Mouse (Mus musculus): ENCODE data around the gene Gm20388. TPM values are rescaled to one million over a fixed set of nuclear protein-coding genes. Genes with fewer than 3 reads are reported as not detected.

Gm20388 gene
- polyA plus RNA-seq, 2 experiments, result 8.5 TPM; not detected in 1

GRCm38 (mm10) chr8:123645229-123645628, 3734.6 kb downstream of the Gm20388 start:
- H3K36me3 ChIP-seq (replicated peaks; ENCODE audit: control insufficient read depth, insufficient read depth, low read depth), result no peaks in the 10 kb centered on the region
- H3K9ac ChIP-seq (replicated peaks), result no peak overlapping the region
- ATAC-seq (ENCODE audit: insufficient read depth) (no peak), DNase-seq (ENCODE audit: low read depth in 3 of 3, low spot score in 3 of 3) (no peak)
- H3K27ac ChIP-seq, result no peak overlapping the region
- H3K9me3 ChIP-seq (ENCODE audit: control insufficient read depth, low read length), result no peaks in the 10 kb centered on the region
- H3K4me3 ChIP-seq (ENCODE audit: insufficient read depth in 1 of 2, low read depth in 2 of 2, low read length in 2 of 2), result no peak overlapping the region
- WGBS (ENCODE audit: insufficient replicate concordance), result 64% methylated on average over 9 of the region's 9 CpGs
- no peak overlapping the region for H3K4me2 ChIP-seq (ENCODE audit: low read depth)
- TF ChIP-seq CTCF (IDR thresholded peaks at IDR 0.05; ENCODE audit: low read depth) (no peak), EP300 (IDR thresholded peaks at IDR 0.05; ENCODE audit: low read depth) (no peak)
- H3K27me3 ChIP-seq (ENCODE audit: control insufficient read depth, insufficient read depth, low read length), result no peaks in the 10 kb centered on the region; the same call in 1 of the 2 replicates
- no peaks in the 10 kb centered on the region for H3K4me1 ChIP-seq (replicated peaks; ENCODE audit: control insufficient read depth in 2 of 2, insufficient read depth in 2 of 2, low read length in 1 of 2)

GRCm38 (mm10) chr8:123648245-123649170, 3737.9 kb downstream of the Gm20388 start:
- Histone ChIP-seq H3K27me3 (ENCODE audit: control insufficient read depth, insufficient read depth, low read length) (peaks cover 9% of the 10 kb centered on the region), H3K4me2 (ENCODE audit: low read depth) (no peak overlapping the region), H3K27ac (no peak overlapping the region), H3K36me3 (replicated peaks; ENCODE audit: control insufficient read depth, insufficient read depth, low read depth) (no peaks in the 10 kb centered on the region), H3K4me3 (ENCODE audit: insufficient read depth in 1 of 2, low read depth in 2 of 2, low read length in 2 of 2) (no peak overlapping the region), H3K9ac (replicated peaks) (no peak overlapping the region), H3K4me1 (replicated peaks; ENCODE audit: control insufficient read depth in 2 of 2, insufficient read depth in 2 of 2, low read length in 1 of 2) (no peaks in the 10 kb centered on the region), H3K9me3 (ENCODE audit: control insufficient read depth, low read length) (no peaks in the 10 kb centered on the region)
- TF ChIP-seq CTCF (IDR thresholded peaks at IDR 0.05; ENCODE audit: low read depth) (no peak), EP300 (IDR thresholded peaks at IDR 0.05; ENCODE audit: low read depth) (no peak)
- ATAC-seq (ENCODE audit: insufficient read depth), result no peak
- no peak for DNase-seq (ENCODE audit: low read depth in 3 of 3, low spot score in 3 of 3)
- 57% methylated on average over 17 of the region's 17 CpGs for WGBS (ENCODE audit: insufficient replicate concordance)

GRCm38 (mm10) chr8:123649483-123649882, 3738.8 kb downstream of the Gm20388 start:
- Histone ChIP-seq H3K4me1 (replicated peaks; ENCODE audit: control insufficient read depth in 2 of 2, insufficient read depth in 2 of 2, low read length in 1 of 2) (no peaks in the 10 kb centered on the region), H3K27me3 (ENCODE audit: control insufficient read depth, insufficient read depth, low read length) (peaks cover 19% of the 10 kb centered on the region), H3K4me3 (ENCODE audit: insufficient read depth in 1 of 2, low read depth in 2 of 2, low read length in 2 of 2) (no peak overlapping the region), H3K9ac (replicated peaks) (no peak overlapping the region), H3K27ac (no peak overlapping the region), H3K36me3 (replicated peaks; ENCODE audit: control insufficient read depth, insufficient read depth, low read depth) (no peaks in the 10 kb centered on the region), H3K9me3 (ENCODE audit: control insufficient read depth, low read length) (no peaks in the 10 kb centered on the region), H3K4me2 (ENCODE audit: low read depth) (no peak overlapping the region)
- no peak for TF ChIP-seq CTCF (IDR thresholded peaks at IDR 0.05; ENCODE audit: low read depth)
- TF ChIP-seq EP300 (IDR thresholded peaks at IDR 0.05; ENCODE audit: low read depth), result no peak
- no peak for ATAC-seq (ENCODE audit: insufficient read depth)
- WGBS (ENCODE audit: insufficient replicate concordance), result 70% methylated on average over 12 of the region's 12 CpGs
- DNase-seq (ENCODE audit: low read depth in 3 of 3, low spot score in 3 of 3), result no peak

- Histone ChIP-seq H3K4me2 (ENCODE audit: low read depth) (no peak overlapping the region), H3K4me3 (ENCODE audit: insufficient read depth in 1 of 2, low read depth in 2 of 2, low read length in 2 of 2) (no peak overlapping the region), H3K27me3 (ENCODE audit: control insufficient read depth, insufficient read depth, low read length) (peaks cover 35% of the 10 kb centered on the region), H3K4me1 (replicated peaks; ENCODE audit: control insufficient read depth in 2 of 2, insufficient read depth in 2 of 2, low read length in 1 of 2) (peaks cover 0 to 3% of the 10 kb centered on the region in 2 experiments; a peak in 1 of 4 replicates), H3K36me3 (replicated peaks; ENCODE audit: control insufficient read depth, insufficient read depth, low read depth) (no peaks in the 10 kb centered on the region), H3K9ac (replicated peaks) (no peak overlapping the region), H3K27ac (no peak overlapping the region), H3K9me3 (ENCODE audit: control insufficient read depth, low read length) (no peaks in the 10 kb centered on the region)
- WGBS (ENCODE audit: insufficient replicate concordance), result 55% methylated on average over 5 of the region's 5 CpGs
- no peak for DNase-seq (ENCODE audit: low read depth in 3 of 3, low spot score in 3 of 3)
- TF ChIP-seq CTCF (IDR thresholded peaks at IDR 0.05; ENCODE audit: low read depth) (no peak), EP300 (IDR thresholded peaks at IDR 0.05; ENCODE audit: low read depth) (no peak)
- no peak for ATAC-seq (ENCODE audit: insufficient read depth)
Observed at GRCm38 (mm10) chr8:123651390-123652098, 3740.9 kb downstream of the Gm20388 start.

GRCm38 (mm10) chr8:123652641-123653040, 3742.0 kb downstream of the Gm20388 start:
- H3K36me3 ChIP-seq (replicated peaks; ENCODE audit: control insufficient read depth, insufficient read depth, low read depth), result no peaks in the 10 kb centered on the region
- TF ChIP-seq CTCF (IDR thresholded peaks at IDR 0.05; ENCODE audit: low read depth) (no peak), EP300 (IDR thresholded peaks at IDR 0.05; ENCODE audit: low read depth) (no peak)
- no peak overlapping the region for H3K9ac ChIP-seq (replicated peaks)
- no peak for ATAC-seq (ENCODE audit: insufficient read depth)
- H3K9me3 ChIP-seq (ENCODE audit: control insufficient read depth, low read length), result no peaks in the 10 kb centered on the region
- H3K4me2 ChIP-seq (ENCODE audit: low read depth), result no peak overlapping the region
- H3K4me1 ChIP-seq (replicated peaks; ENCODE audit: control insufficient read depth in 2 of 2, insufficient read depth in 2 of 2, low read length in 1 of 2), result peaks cover 0 to 3% of the 10 kb centered on the region in 2 experiments; a peak in 1 of 4 replicates
- no peak overlapping the region for H3K4me3 ChIP-seq (ENCODE audit: insufficient read depth in 1 of 2, low read depth in 2 of 2, low read length in 2 of 2)
- DNase-seq (ENCODE audit: low read depth in 3 of 3, low spot score in 3 of 3), result no peak
- H3K27me3 ChIP-seq (ENCODE audit: control insufficient read depth, insufficient read depth, low read length), result peaks cover 35% of the 10 kb centered on the region
- 43% methylated on average over 4 of the region's 4 CpGs for WGBS (ENCODE audit: insufficient replicate concordance)
- H3K27ac ChIP-seq, result no peak overlapping the region

All from liver, embryonic 14.5 days (tissue).